Comparison of ENCODE assay signal across 8 mouse cellular contexts in genomic region chr2:36210796-36211195, GRCm38 (mm10). TPM values are rescaled to one million over a fixed set of nuclear protein-coding genes. Genes with fewer than 3 reads are reported as not detected.
A peak's percentile ranks its signal among the peaks of the same experiment; 100 is the strongest.
DNase-seq lines count a peak whose midpoint lies in the region; ATAC-seq and TF ChIP-seq lines count a peak whose summit lies in the region.

No protein-coding gene starts in this region.

- H3K4me3 ChIP-seq in E14TG2a.4 (replicated peaks; ENCODE audit: low read length): peak overlapping the region; percentile 73
- H3K4me3 ChIP-seq in lung, embryonic 16.5 days (ENCODE audit: low read length): peak overlapping the region; percentile 28

- peak; percentile 57 for DNase-seq in embryo, embryonic 10 days (ENCODE audit: low spot score)
- peak; percentile 59 for DNase-seq in heart, postnatal 4 days
- DNase-seq in frontal cortex, adult 2 months (ENCODE audit: extremely low spot score in 1 of 2, low spot score in 1 of 2): no peak
- no peak for DNase-seq in layer of hippocampus, postnatal 14 days (ENCODE audit: low spot score in 2 of 2)
- DNase-seq in frontal cortex, postnatal 10 days (ENCODE audit: low spot score in 2 of 2): no peak

- no peaks in the 10 kb centered on the region for H3K36me3 ChIP-seq in E14TG2a.4 (ENCODE audit: insufficient read depth, low read length)
- no peaks in the 10 kb centered on the region for H3K36me3 ChIP-seq in lung, embryonic 16.5 days (ENCODE audit: control insufficient read depth, insufficient read depth, low read length)

- H3K4me1 ChIP-seq in E14TG2a.4 (replicated peaks; ENCODE audit: low read depth, low read length): peaks cover 35% of the 10 kb centered on the region
- H3K4me1 ChIP-seq in lung, embryonic 16.5 days (replicated peaks; ENCODE audit: control insufficient read depth, insufficient read depth, low read length): peaks cover 29% of the 10 kb centered on the region

- H3K27me3 ChIP-seq in E14TG2a.4 (ENCODE audit: insufficient read depth, low read length): peaks cover 78% of the 10 kb centered on the region
- peaks cover 20% of the 10 kb centered on the region for H3K27me3 ChIP-seq in lung, embryonic 16.5 days (ENCODE audit: control insufficient read depth, insufficient read depth, low read depth, low read length)

- H3K9me3 ChIP-seq in E14TG2a.4 (ENCODE audit: low read length): no peaks in the 10 kb centered on the region
- no peaks in the 10 kb centered on the region for H3K9me3 ChIP-seq in lung, embryonic 16.5 days (ENCODE audit: control insufficient read depth, low read length)

- peak overlapping the region; percentile 38 for H3K4me2 ChIP-seq in lung, embryonic 16.5 days (ENCODE audit: low read depth, low read length)

- WGBS in lung, embryonic 16.5 days: 5% methylated on average over 27 of the region's 34 CpGs

- H3K27ac ChIP-seq in lung, embryonic 16.5 days (ENCODE audit: low read length): 0 out of 2 replicates have a peak overlapping the region, but pooled peaks have one; percentile 16

- H3K9ac ChIP-seq in lung, embryonic 16.5 days (ENCODE audit: low read length): peak overlapping the region; percentile 39

- no peak for TF ChIP-seq CTCF in E14TG2a.4 (conservative IDR thresholded peaks at IDR 0.05; ENCODE audit: low read length)

- ATAC-seq in lung, embryonic 16.5 days (ENCODE audit: low read depth): no peak
- ATAC-seq in megakaryocyte, adult 5-6 weeks (ENCODE audit: poor library complexity, severe bottlenecking): no peak

RNA-seq across cellular contexts. Expression of gene Ptgs1, which starts 19.4 kb away (rescaled TPM):
- total RNA-seq in heart, postnatal 4 days (2021): 10 to 100 TPM; 13.7 to 16.0 TPM
- 76.1 and 83.5 TPM in 2 replicates for polyA plus RNA-seq in lung, embryonic 16.5 days (2015; fragmentation: Nextera tagmentation; extraction: Ambion mirVana)
- polyA plus RNA-seq in frontal cortex, adult 2 months (2012; rRNA removed): 14.1 and 16.0 TPM in 2 replicates
- total RNA-seq in layer of hippocampus, postnatal 14 days (2021): 10 to 100 TPM; 16.4 to 19.6 TPM
- 20.2 and 21.3 TPM in 2 replicates for total RNA-seq in megakaryocyte, adult 5-6 weeks (2015)
- 18.9 and 32.4 TPM in 2 replicates for total RNA-seq in megakaryocyte, adult 5-6 weeks (2017)

Comparison
In these comparisons a context has a peak if more than half of its experiments do, and no peak if none do; other contexts are left out.
1. DNase-seq: peak in embryo, embryonic 10 days (single experiment) and heart, postnatal 4 days (single experiment); none in frontal cortex, adult 2 months (0 of 2), layer of hippocampus, postnatal 14 days (0 of 2) and frontal cortex, postnatal 10 days (0 of 2).